Comparison of ENCODE assay signal across 8 mouse cellular contexts in the genomic region with DNA sequence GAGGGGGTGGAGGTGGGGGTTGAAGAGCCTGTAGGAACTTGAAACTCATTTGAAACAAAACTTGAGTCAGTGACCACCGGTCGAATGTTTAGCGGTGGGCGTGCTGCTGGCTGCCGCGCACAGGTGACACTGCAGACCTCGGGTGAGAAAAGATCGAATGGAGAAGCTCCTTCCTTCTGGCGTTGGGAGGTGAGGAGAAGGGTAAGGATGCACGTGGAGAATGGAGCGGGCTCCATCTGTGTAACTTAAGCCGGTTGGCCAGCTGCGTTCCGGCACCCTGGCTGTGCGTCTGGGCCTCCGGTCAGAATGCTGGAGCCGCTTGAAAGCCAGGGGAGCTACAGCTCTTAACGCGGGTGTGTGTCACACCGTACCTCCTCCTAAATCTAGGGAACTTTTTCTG. TPM values are rescaled to one million over a fixed set of nuclear protein-coding genes. Genes with fewer than 3 reads are reported as not detected.
A peak's percentile ranks its signal among the peaks of the same experiment; 100 is the strongest.
DNase-seq lines count a peak whose midpoint lies in the region; ATAC-seq and TF ChIP-seq lines count a peak whose summit lies in the region.

No protein-coding gene starts in this region.

- no peak for TF ChIP-seq POLR2A in liver, adult 2 months (IDR thresholded peaks at IDR 0.05; ENCODE audit: extremely low read depth, insufficient read depth, low read length)

- H3K27me3 ChIP-seq in liver, adult 2 months (ENCODE audit: control insufficient read depth, insufficient read depth, low read length) = no peaks in the 10 kb centered on the region
- no peaks in the 10 kb centered on the region for H3K27me3 ChIP-seq in forebrain, embryonic 11.5 days (ENCODE audit: control insufficient read depth, insufficient read depth, low read length)
- H3K27me3 ChIP-seq in limb, embryonic 11.5 days (ENCODE audit: control insufficient read depth, insufficient read depth, low read length) = no peaks in the 10 kb centered on the region

- TF ChIP-seq CTCF in liver, adult 2 months (IDR thresholded peaks at IDR 0.05; ENCODE audit: low read depth, low read length) = no peak

- H3K4me2 ChIP-seq in forebrain, embryonic 11.5 days (ENCODE audit: low read depth, low read length, severe bottlenecking) = peak overlapping the region; percentile 93
- peak overlapping the region; percentile 98 for H3K4me2 ChIP-seq in limb, embryonic 11.5 days (ENCODE audit: low read depth, severe bottlenecking)

- peak overlapping the region; percentile 81 for H3K9ac ChIP-seq in liver, adult 2 months (ENCODE audit: low read depth, low read length)
- H3K9ac ChIP-seq in forebrain, embryonic 11.5 days (ENCODE audit: low read length) = peak overlapping the region; percentile 86
- H3K9ac ChIP-seq in limb, embryonic 11.5 days (ENCODE audit: low read length) = peak overlapping the region; percentile 83

- DNase-seq in liver, adult 2 months (ENCODE audit: extremely low read depth, low read depth, low spot score) = peak; percentile 34
- DNase-seq in liver = no peak
- peak; percentile 65 for DNase-seq in forebrain, embryonic 11.5 days (ENCODE audit: low spot score)
- DNase-seq in limb, embryonic 11.5 days (ENCODE audit: low spot score) = peak; percentile 72
- DNase-seq in retina, embryonic 14.5 days (ENCODE audit: low spot score) = peak; percentile 61
- DNase-seq in left cerebral cortex, adult 9 months (ENCODE audit: low spot score in 2 of 2) = no peak
- DNase-seq in cerebellum, adult 8-10 months = no peak
- DNase-seq in cerebellum, adult 9-10 months = no peak

- no peaks in the 10 kb centered on the region for H3K9me3 ChIP-seq in forebrain, embryonic 11.5 days (ENCODE audit: control insufficient read depth, low read length)
- no peaks in the 10 kb centered on the region for H3K9me3 ChIP-seq in limb, embryonic 11.5 days (ENCODE audit: control insufficient read depth, low read length)

- 3% methylated on average over 20 of the region's 20 CpGs for WGBS in liver, adult 2 months
- WGBS in forebrain, embryonic 11.5 days = under 1% methylated on average over 20 of the region's 20 CpGs
- under 1% methylated on average over 20 of the region's 20 CpGs for WGBS in limb, embryonic 11.5 days

- peak overlapping the region; percentile 26 for H3K27ac ChIP-seq in liver, adult 2 months (replicated peaks; ENCODE audit: insufficient read depth, low read depth, low read length)
- H3K27ac ChIP-seq in forebrain, embryonic 11.5 days (ENCODE audit: low read depth, low read length) = peak overlapping the region; percentile 95
- H3K27ac ChIP-seq in limb, embryonic 11.5 days (replicated peaks; ENCODE audit: low read depth, low read length) = no peak overlapping the region

- no peaks in the 10 kb centered on the region; the same call in 1 of the 2 replicates for H3K36me3 ChIP-seq in liver, adult 2 months (ENCODE audit: control insufficient read depth, insufficient read depth, low read length)
- H3K36me3 ChIP-seq in forebrain, embryonic 11.5 days (ENCODE audit: control insufficient read depth, insufficient read depth, low read length) = peaks cover 7% of the 10 kb centered on the region; the same call in 1 of the 2 replicates
- no peaks in the 10 kb centered on the region for H3K36me3 ChIP-seq in limb, embryonic 11.5 days (ENCODE audit: control insufficient read depth, insufficient read depth, low read length)

- no peak for ATAC-seq in forebrain, embryonic 11.5 days (replicated peaks; ENCODE audit: low FRiP score)
- ATAC-seq in limb, embryonic 11.5 days (ENCODE audit: insufficient number of reproducible peaks, low FRiP score, low TSS enrichment, low read depth) = no peak

- peak overlapping the region; percentile 90 for H3K4me3 ChIP-seq in liver, adult 2 months (ENCODE audit: insufficient read depth, low read depth, low read length)
- peak overlapping the region; percentile 89 for H3K4me3 ChIP-seq in forebrain, embryonic 11.5 days (ENCODE audit: low read depth, low read length)
- peak overlapping the region; percentile 79 for H3K4me3 ChIP-seq in limb, embryonic 11.5 days (ENCODE audit: low read depth, low read length)

- no peaks in the 10 kb centered on the region for H3K79me2 ChIP-seq in liver, adult 2 months (ENCODE audit: control insufficient read depth, insufficient read depth, low read length)

- H3K4me1 ChIP-seq in liver, adult 2 months (ENCODE audit: control insufficient read depth, insufficient read depth, low read length) = no peaks in the 10 kb centered on the region
- peaks cover 11% of the 10 kb centered on the region; the same call in 1 of the 2 replicates for H3K4me1 ChIP-seq in forebrain, embryonic 11.5 days (replicated peaks; ENCODE audit: control insufficient read depth, insufficient read depth, low read length)
- H3K4me1 ChIP-seq in limb, embryonic 11.5 days (ENCODE audit: control insufficient read depth, insufficient read depth, low read length) = peaks cover 13% of the 10 kb centered on the region

RNA-seq across cellular contexts. Expression of gene Igfbp2, which starts 1.0 kb away (rescaled TPM):
- total RNA-seq in liver, adult 2 months (2014; rRNA removed) = 500 and 747 TPM in 2 replicates
- 223 and 1,009 TPM in 2 replicates for polyA plus RNA-seq in liver, adult 2 months (2012; rRNA removed)
- polyA plus RNA-seq in forebrain, embryonic 11.5 days (2014; fragmentation: Nextera tagmentation; extraction: Ambion mirVana) = 708 and 809 TPM in 2 replicates
- polyA plus RNA-seq in limb, embryonic 11.5 days (2014; fragmentation: Nextera tagmentation; extraction: Ambion mirVana) = 262 and 290 TPM in 2 replicates

RNA-seq across cellular contexts. Expression of gene Igfbp5, which starts 49.4 kb away (rescaled TPM):
- 2.2 and 3.0 TPM in 2 replicates for total RNA-seq in liver, adult 2 months (2014; rRNA removed)
- 2.4 and 5.7 TPM in 2 replicates for polyA plus RNA-seq in liver, adult 2 months (2012; rRNA removed)
- 35.7 and 37.4 TPM in 2 replicates for polyA plus RNA-seq in forebrain, embryonic 11.5 days (2014; fragmentation: Nextera tagmentation; extraction: Ambion mirVana)
- polyA plus RNA-seq in limb, embryonic 11.5 days (2014; fragmentation: Nextera tagmentation; extraction: Ambion mirVana) = 47.0 and 48.4 TPM in 2 replicates

Comparison
In these comparisons a context has a peak if more than half of its experiments do, and no peak if none do; other contexts are left out.
1. DNase-seq: peak in liver, adult 2 months (single experiment), forebrain, embryonic 11.5 days (single experiment), limb, embryonic 11.5 days (single experiment) and retina, embryonic 14.5 days (single experiment); none in liver (single experiment), left cerebral cortex, adult 9 months (0 of 2), cerebellum, adult 8-10 months (single experiment) and cerebellum, adult 9-10 months (single experiment).
2. Peak in every context shown above with its lines, with median percentiles within 50 percentile points of each other: H3K4me3 ChIP-seq and H3K9ac ChIP-seq.